Mouse (Mus musculus): ENCODE data around the gene Timm10b.

Timm10b gene

DNA sequence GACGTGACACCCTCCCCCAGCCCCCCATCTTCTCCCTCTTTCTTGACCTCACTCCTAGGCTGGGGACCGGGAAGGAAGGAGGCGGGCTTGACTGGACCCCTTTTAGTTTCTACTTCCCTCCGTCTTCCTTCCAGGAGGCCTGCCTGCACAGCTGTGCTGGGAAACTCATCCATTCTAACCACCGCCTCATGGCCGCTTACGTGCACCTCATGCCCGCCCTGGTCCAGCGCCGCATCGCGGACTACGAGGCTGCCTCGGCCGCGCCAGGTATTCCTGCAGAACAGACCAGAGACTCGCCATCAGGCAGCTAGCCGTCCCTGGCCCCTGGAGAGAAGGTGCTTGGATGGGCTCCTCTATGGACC, 1.0 kb downstream of the Timm10b start:
- DNase-seq (ENCODE audit: low spot score): no peak

DNA sequence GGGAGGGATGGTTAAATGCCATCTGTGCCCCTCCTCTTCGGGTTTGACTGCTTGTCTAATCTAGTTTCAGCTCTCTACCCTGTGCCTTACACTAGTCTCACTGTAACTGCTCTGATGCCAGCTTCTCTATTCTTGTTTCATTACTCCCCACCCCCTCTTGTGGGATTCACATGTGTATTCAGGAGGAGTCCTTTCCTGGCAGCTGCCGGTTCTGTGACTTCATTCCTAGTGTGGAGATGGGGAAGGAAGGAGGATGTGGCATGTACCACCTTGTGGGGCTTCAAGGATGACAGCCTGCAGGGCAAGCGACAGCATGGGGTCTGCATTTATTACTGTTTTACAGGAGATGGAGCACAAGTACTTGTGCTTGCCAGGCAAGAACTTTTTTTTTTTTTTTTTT, 2.1 kb downstream of the Timm10b start:
- DNase-seq (ENCODE audit: low spot score): no peak

DNA sequence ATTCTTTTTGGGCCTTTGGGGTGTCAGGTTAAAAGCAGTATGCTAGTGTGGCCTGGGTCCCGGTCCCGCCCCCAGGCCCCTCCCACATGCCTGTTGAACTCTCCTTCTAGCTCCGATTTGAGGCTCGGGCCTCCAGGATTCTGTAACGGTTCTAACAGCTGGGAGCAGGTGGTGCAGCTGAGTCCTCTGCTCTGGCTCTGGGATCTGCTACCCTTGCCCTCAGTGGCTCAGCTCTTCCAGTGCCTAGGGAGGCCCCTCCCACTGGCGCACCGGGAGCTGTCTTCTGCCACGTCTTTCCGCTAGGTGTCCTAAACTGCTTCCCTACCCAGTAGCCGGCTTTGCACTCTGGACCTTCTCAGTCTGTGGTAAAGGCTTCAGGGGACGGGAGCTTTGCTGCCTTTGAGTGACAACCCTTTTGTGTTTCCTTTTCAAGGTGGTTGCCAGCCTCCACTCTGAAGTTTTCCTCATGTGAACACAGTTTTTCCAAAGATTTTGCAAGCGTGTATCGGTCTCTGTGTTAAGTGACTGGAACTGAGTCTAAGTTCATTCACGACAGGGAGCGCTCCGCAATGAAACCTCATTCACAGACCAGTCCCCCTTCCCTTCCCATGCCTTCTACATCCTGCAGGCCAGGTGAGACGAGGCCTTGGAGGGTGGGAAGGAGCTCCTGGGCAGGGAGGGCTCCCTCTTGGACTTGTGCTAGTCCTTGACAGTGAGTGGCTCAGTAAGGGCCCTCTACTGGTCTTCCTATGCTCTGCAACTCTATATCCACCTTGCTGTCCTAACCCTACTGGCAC, 11.0 kb downstream of the Timm10b start, which contains the start of gene Dnhd1:
Gene Dnhd1, plus strand, starts transcription at position 189 of the 797 bp plus-strand sequence.
- peak; percentile 83 for DNase-seq (ENCODE audit: low spot score)

DNA sequence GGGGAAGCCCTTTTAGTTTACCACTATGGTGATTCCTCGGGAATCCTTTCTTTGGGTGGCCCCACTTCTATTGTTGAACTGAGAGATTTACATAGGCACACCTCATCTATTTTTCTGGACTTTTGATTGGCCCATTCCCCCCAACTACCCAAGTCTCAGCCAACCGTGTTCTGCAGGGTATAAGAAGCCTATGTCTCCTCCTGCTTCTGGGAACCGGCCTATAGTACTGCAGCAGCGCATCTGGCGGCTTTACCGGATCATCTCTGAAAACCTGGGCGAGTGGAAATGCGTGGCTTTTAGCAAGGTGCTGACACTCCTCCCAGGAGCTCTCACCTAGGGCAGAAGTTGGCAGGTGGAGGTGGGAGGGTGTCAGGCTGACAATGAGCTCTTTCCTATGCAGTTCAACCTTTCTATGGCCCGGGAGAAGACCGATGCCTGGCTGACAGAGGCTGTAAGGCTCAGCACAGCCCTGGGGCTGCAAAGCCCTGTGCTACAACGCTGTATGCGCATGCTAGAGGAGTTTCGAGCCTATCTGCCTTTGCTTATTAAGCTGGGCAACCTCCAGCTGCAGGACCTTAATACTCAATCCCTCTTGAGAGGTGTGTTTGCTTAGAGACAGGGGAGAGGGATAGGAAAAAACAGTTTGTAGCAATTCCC, 45.8 kb downstream of the Timm10b start:
- no peak for DNase-seq (ENCODE audit: low spot score)

DNA sequence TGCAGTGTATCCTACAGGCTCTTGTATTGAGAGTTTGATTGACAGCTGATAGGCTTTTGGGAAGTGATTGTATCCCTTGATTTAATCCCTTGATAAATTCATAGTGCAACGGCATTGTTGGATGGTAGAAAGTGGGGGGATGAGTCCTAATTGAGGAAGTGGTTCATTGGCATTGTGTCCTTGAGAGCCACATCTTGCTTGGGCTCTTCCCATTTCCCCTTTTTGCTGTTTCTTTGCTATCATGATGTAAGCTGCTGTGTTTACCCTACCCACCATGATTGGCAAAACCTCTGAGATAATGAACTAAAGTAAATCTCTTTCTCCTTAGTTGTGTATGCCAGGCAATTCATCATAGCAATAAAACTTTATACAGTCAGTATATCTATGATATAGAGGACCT, 51.0 kb downstream of the Timm10b start:
- no peak for DNase-seq (ENCODE audit: low spot score)
